Mouse (Mus musculus): ENCODE results near the gene Trim26. TPM values are rescaled to one million over a fixed set of nuclear protein-coding genes. Genes with fewer than 3 reads are reported as not detected.

The Trim26 gene
- polyA plus RNA-seq, 1 experiment from 2014 or later: 29.7 TPM

- 32% methylated on average over 12 of the region's 12 CpGs for WGBS
- peak; percentile 45 for TF ChIP-seq CTCF (IDR thresholded peaks at IDR 0.05)
- no peak for TF ChIP-seq EP300 (IDR thresholded peaks at IDR 0.05)
- Histone ChIP-seq H3K27me3 (replicated peaks; ENCODE audit: insufficient read depth, low read length) (no peaks in the 10 kb centered on the region), H3K9me3 (ENCODE audit: low read length) (no peaks in the 10 kb centered on the region), H3K4me3 (ENCODE audit: low read depth, low read length) (peak overlapping the region; percentile 75), H3K4me1 (ENCODE audit: insufficient read depth, low read depth, low read length) (peaks cover 4% of the 10 kb centered on the region; the same call in 1 of the 2 replicates), H3K4me2 (replicated peaks; ENCODE audit: low read depth, low read length) (peak overlapping the region; percentile 66), H3K36me3 (ENCODE audit: insufficient read depth, low read length) (no peaks in the 10 kb centered on the region), H3K9ac (replicated peaks; ENCODE audit: low read depth) (no peak overlapping the region; the same call in 1 of the 2 replicates), H3K27ac (ENCODE audit: low read length) (peak overlapping the region; percentile 98)
- DNase-seq (ENCODE audit: low spot score) (peak; percentile 77), ATAC-seq (no peak)
These were observed 1.1 kb upstream of the Trim26 start for GRCm38 (mm10) chr17:36835591-36836426.

DNA sequence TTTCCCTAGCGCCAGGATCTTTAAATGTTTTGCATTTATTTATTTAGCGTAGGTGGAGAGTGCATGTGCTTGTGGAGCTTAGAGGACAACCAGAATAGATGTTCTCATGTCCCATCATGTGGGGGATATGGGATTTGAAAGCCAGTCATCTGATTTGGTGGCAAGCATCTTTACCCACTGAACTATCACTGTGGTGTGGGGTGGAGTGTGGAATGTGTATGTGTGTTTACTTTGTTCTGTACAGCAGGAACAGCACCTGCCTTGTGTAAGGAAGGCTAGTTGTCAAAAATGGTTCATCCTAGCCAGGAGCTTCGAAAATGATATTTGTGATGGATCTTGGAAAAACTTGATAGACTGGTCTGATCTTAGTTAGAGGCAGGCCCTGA is 514 bp upstream of the Trim26 start:
- Histone ChIP-seq H3K4me3 (ENCODE audit: low read depth, low read length) (peak overlapping the region; percentile 75), H3K4me2 (replicated peaks; ENCODE audit: low read depth, low read length) (peak overlapping the region; percentile 66), H3K27me3 (replicated peaks; ENCODE audit: insufficient read depth, low read length) (no peaks in the 10 kb centered on the region), H3K4me1 (ENCODE audit: insufficient read depth, low read depth, low read length) (peaks cover 4% of the 10 kb centered on the region; the same call in 1 of the 2 replicates), H3K27ac (ENCODE audit: low read length) (peak overlapping the region; percentile 98), H3K36me3 (ENCODE audit: insufficient read depth, low read length) (no peaks in the 10 kb centered on the region), H3K9ac (replicated peaks; ENCODE audit: low read depth) (peak overlapping the region; percentile 50), H3K9me3 (ENCODE audit: low read length) (no peaks in the 10 kb centered on the region)
- TF ChIP-seq CTCF (IDR thresholded peaks at IDR 0.05) (peak; percentile 1; the same call in 1 of the 2 replicates), EP300 (IDR thresholded peaks at IDR 0.05) (no peak)
- DNase-seq (ENCODE audit: low spot score): no peak
- 19% methylated on average over 3 of the region's 3 CpGs for WGBS
- no peak for ATAC-seq

- Histone ChIP-seq H3K4me3 (ENCODE audit: low read depth, low read length) (no peak overlapping the region), H3K9me3 (ENCODE audit: low read length) (no peaks in the 10 kb centered on the region), H3K4me2 (replicated peaks; ENCODE audit: low read depth, low read length) (no peak overlapping the region), H3K9ac (replicated peaks; ENCODE audit: low read depth) (no peak overlapping the region), H3K36me3 (ENCODE audit: insufficient read depth, low read length) (no peaks in the 10 kb centered on the region), H3K4me1 (ENCODE audit: insufficient read depth, low read depth, low read length) (peaks cover 4% of the 10 kb centered on the region; the same call in 1 of the 2 replicates), H3K27ac (ENCODE audit: low read length) (no peak overlapping the region), H3K27me3 (replicated peaks; ENCODE audit: insufficient read depth, low read length) (no peaks in the 10 kb centered on the region)
- DNase-seq (ENCODE audit: low spot score) (no peak), ATAC-seq (no peak)
- 78% methylated on average over 5 of the region's 5 CpGs for WGBS
- TF ChIP-seq EP300 (IDR thresholded peaks at IDR 0.05) (no peak), CTCF (IDR thresholded peaks at IDR 0.05) (no peak)
These were observed 2.1 kb downstream of the Trim26 start for GRCm38 (mm10) chr17:36839001-36839400.

- H3K27ac ChIP-seq (ENCODE audit: low read length): no peak overlapping the region
- no peak overlapping the region for H3K4me3 ChIP-seq (ENCODE audit: low read depth, low read length)
- ATAC-seq: no peak
- no peak overlapping the region for H3K4me2 ChIP-seq (replicated peaks; ENCODE audit: low read depth, low read length)
- no peaks in the 10 kb centered on the region for H3K27me3 ChIP-seq (replicated peaks; ENCODE audit: insufficient read depth, low read length)
- H3K36me3 ChIP-seq (ENCODE audit: insufficient read depth, low read length): no peaks in the 10 kb centered on the region
- WGBS: 78% methylated on average over 3 of the region's 3 CpGs
- peaks cover 4% of the 10 kb centered on the region; the same call in 1 of the 2 replicates for H3K4me1 ChIP-seq (ENCODE audit: insufficient read depth, low read depth, low read length)
- no peaks in the 10 kb centered on the region for H3K9me3 ChIP-seq (ENCODE audit: low read length)
- TF ChIP-seq EP300 (IDR thresholded peaks at IDR 0.05) (no peak), CTCF (IDR thresholded peaks at IDR 0.05) (no peak)
- H3K9ac ChIP-seq (replicated peaks; ENCODE audit: low read depth): no peak overlapping the region
- no peak for DNase-seq (ENCODE audit: low spot score)
These were observed 3.0 kb downstream of the Trim26 start for GRCm38 (mm10) chr17:36839931-36840330.

DNA sequence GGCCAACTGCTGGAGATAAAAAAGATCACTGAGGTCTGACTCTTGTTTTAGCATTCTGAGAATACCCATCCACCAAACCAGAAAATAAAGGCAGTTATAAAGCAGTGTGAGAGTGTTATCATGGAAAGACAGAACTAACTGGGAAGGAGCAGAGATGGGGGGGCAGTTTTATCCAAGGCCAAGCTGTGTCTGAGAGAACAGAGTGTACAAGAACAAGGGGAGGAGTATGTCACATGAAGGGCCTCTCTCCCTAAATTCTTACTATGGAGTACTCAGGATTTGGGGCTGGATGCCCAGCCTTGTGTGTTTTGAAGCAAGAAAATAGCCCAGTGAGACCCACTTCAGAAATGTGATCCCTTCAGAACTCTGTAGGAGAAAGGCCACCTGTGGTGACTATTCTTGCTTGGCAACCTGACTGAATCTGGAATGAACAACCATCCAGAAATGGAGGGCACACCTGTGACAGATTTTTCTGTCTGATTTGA is 4.1 kb downstream of the Trim26 start:
- no peak for TF ChIP-seq CTCF (IDR thresholded peaks at IDR 0.05)
- peak; percentile 47; the same call in 1 of the 2 replicates for TF ChIP-seq EP300 (IDR thresholded peaks at IDR 0.05)
- Histone ChIP-seq H3K4me3 (ENCODE audit: low read depth, low read length) (no peak overlapping the region), H3K27ac (ENCODE audit: low read length) (no peak overlapping the region), H3K36me3 (ENCODE audit: insufficient read depth, low read length) (no peaks in the 10 kb centered on the region), H3K4me1 (ENCODE audit: insufficient read depth, low read depth, low read length) (peaks cover 4% of the 10 kb centered on the region; the same call in 1 of the 2 replicates), H3K4me2 (replicated peaks; ENCODE audit: low read depth, low read length) (no peak overlapping the region), H3K27me3 (replicated peaks; ENCODE audit: insufficient read depth, low read length) (no peaks in the 10 kb centered on the region), H3K9me3 (ENCODE audit: low read length) (no peaks in the 10 kb centered on the region), H3K9ac (replicated peaks; ENCODE audit: low read depth) (no peak overlapping the region)
- ATAC-seq (no peak), DNase-seq (ENCODE audit: low spot score) (peak; percentile 21)

DNA sequence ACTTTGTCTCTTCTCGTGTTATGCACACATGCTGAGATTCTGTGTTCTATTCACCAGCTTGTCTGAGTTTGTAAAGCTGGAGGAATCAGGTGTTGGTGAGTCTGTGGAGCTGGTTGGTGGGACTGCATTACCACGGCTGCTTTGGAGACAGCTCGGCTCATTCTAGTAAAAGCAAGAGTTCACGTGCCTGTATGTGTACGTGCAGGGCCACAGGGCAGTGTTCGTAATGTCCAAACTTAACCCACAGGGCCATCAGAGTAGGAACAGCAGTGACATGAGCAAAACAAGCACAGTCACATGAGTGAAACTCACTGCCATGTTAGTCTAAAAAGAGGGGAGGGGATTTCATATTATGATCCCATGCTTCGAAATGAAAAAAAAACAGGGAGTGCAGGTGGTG is 6.8 kb downstream of the Trim26 start:
- no peak for ATAC-seq
- WGBS: 81% methylated on average over 7 of the region's 7 CpGs

More for the DNA sequence above, 6.8 kb downstream of the Trim26 start:
- TF ChIP-seq EP300 (IDR thresholded peaks at IDR 0.05): no peak
- no peak for TF ChIP-seq CTCF (IDR thresholded peaks at IDR 0.05)
- H3K4me3 ChIP-seq (ENCODE audit: low read depth, low read length): no peak overlapping the region
- H3K36me3 ChIP-seq (ENCODE audit: insufficient read depth, low read length): no peaks in the 10 kb centered on the region
- no peak overlapping the region for H3K4me2 ChIP-seq (replicated peaks; ENCODE audit: low read depth, low read length)
- DNase-seq (ENCODE audit: low spot score): no peak
- H3K27ac ChIP-seq (ENCODE audit: low read length): no peak overlapping the region
- no peaks in the 10 kb centered on the region for H3K9me3 ChIP-seq (ENCODE audit: low read length)
- no peak overlapping the region for H3K9ac ChIP-seq (replicated peaks; ENCODE audit: low read depth)
- H3K4me1 ChIP-seq (ENCODE audit: insufficient read depth, low read depth, low read length): no peaks in the 10 kb centered on the region; the same call in 1 of the 2 replicates
- H3K27me3 ChIP-seq (replicated peaks; ENCODE audit: insufficient read depth, low read length): no peaks in the 10 kb centered on the region

Data from lung, postnatal 0 days (tissue).